Mouse (Mus musculus): Measurements from ENCODE around the gene Edem3. TPM values are rescaled to one million over a fixed set of nuclear protein-coding genes. Genes with fewer than 3 reads are reported as not detected.

Gene Edem3
- 20.3 and 22.3 TPM in 2 replicates for polyA plus RNA-seq (2015; fragmentation: Nextera tagmentation; extraction: Ambion mirVana)

DNA sequence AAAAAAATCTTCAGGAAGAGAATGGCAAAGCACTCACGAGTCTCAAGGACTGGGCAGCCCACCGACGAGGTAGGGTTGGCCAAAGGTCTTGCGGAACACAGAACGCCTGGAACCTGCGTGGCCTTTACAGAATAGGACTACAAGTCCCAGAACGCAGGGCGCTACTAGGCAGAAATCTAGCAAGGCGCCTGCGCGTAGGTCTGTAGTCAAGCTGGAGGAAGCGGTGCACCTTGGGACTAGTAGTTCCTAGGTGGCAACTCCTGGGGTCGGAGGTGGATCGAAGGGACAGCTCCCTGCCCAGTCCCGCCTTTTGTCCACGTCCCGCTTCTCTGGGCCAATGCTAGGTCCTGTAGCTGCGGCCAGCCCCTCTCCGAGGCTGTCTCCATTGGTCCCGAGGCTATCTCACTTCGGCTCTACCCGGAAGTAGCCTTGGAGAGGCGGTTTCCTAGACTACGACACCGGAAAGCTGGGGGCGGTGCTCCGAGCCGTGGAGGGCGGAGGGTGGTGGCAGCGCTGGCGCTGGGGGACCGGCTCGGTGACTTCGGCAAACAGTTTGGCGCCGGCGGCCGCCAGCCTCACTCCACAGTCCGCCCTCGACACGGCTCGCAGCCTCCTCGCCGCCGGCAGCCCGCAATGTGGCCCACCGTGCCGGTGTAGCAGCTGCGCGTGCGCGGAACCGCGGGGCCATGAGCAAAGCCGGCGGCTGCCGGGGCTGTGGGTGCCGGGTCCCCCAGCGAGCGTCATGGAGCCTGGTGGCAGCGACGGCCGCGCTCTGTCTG is at the start of gene Edem3:
Edem3 (plus strand) TSS at position 491 of the 779 bp plus-strand sequence.
- peak; percentile 99 for ATAC-seq (replicated peaks)
- no peaks in the 10 kb centered on the region for H3K9me3 ChIP-seq
- peak within 1 kb of the TSS; percentile 89 for H3K27ac ChIP-seq
- under 1% methylated on average over 59 of the region's 64 CpGs for WGBS
- H3K4me2 ChIP-seq: peak within 1 kb of the TSS; percentile 58
- peak within 1 kb of the TSS; percentile 55 for H3K4me3 ChIP-seq
- H3K4me1 ChIP-seq: peaks cover 19% of the 10 kb centered on the region
- peak within 1 kb of the TSS; percentile 52 for H3K9ac ChIP-seq
- H3K27me3 ChIP-seq (replicated peaks): no peaks in the 10 kb centered on the region
- H3K36me3 ChIP-seq (replicated peaks): peaks cover 4% of the 10 kb centered on the region; the same call in 1 of the 2 replicates

DNA sequence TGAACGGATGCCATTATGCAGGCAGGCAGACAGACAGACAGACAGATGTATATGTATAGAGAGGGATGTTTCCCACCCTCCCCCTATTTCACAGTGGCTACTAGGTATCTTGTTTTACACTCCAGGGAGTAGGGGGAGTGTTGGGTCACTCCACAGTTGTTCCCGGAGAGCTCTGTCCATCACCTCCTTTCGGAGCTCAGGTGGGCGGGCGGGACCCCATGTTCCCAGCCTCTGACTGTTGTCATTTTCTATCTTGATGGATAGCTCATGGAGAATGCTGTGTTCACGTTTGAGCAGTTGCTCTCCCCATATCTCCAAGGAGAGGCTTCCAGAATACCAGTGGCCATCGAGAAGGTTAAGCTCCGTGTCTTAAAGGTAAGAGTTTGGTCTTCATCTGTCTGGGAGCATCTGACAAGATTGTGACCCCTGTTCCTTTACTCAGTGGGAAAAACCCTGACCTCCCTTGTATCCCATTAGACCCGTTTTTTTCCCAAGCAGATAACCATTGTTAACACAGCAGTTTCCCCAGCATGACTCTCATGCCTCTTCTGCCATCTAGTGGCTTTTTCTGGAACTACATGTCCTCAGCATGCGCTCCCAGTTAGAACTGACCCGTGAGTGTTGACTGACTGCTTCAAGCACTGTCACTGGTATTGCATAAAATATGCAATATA is 49.3 kb upstream of the Edem3 start:
- Histone ChIP-seq H3K27me3 (replicated peaks) (no peaks in the 10 kb centered on the region), H3K36me3 (replicated peaks) (no peaks in the 10 kb centered on the region), H3K4me1 (peaks cover 4% of the 10 kb centered on the region; the same call in 1 of the 2 replicates), H3K4me2 (peak overlapping the region; percentile 26), H3K27ac (no peak overlapping the region), H3K9me3 (no peaks in the 10 kb centered on the region), H3K4me3 (no peak overlapping the region), H3K9ac (no peak overlapping the region)
- 39% methylated on average over 11 of the region's 11 CpGs for WGBS
- ATAC-seq (replicated peaks): peak; percentile 76

DNA sequence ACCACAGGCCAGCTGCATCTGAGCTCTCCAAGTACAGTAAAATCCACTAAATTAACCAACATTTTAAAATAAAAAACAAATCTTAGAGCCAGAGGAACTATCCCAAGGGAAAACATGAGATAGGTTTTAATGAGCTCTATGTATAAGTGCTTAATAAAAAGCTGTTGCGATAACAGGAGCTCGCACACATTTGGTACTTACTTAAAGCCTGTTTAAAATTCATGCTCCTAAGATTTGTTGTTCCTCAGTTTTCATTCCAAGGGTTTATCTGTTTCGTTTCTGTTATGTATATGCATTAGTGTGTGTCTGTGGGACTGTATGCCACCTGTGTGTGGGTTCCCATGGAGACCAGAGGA is 48.8 kb upstream of the Edem3 start:
- Histone ChIP-seq H3K4me1 (peaks cover 4% of the 10 kb centered on the region; the same call in 1 of the 2 replicates), H3K4me2 (no peak overlapping the region), H3K9me3 (no peaks in the 10 kb centered on the region), H3K4me3 (no peak overlapping the region), H3K9ac (no peak overlapping the region), H3K36me3 (replicated peaks) (no peaks in the 10 kb centered on the region), H3K27me3 (replicated peaks) (no peaks in the 10 kb centered on the region), H3K27ac (no peak overlapping the region)
- 77% methylated on average over 3 of the region's 3 CpGs for WGBS
- peak; percentile 19; the same call in 1 of the 2 replicates for ATAC-seq (replicated peaks)

GRCm38 (mm10) chr1:151708966-151709733 is 46.0 kb upstream of the Edem3 start:
- 72% methylated on average over 13 of the region's 13 CpGs for WGBS
- H3K4me2 ChIP-seq: no peak overlapping the region
- H3K27me3 ChIP-seq (replicated peaks): no peaks in the 10 kb centered on the region
- H3K4me3 ChIP-seq: no peak overlapping the region
- ATAC-seq (replicated peaks): no peak
- H3K4me1 ChIP-seq: peaks cover 4% of the 10 kb centered on the region; the same call in 1 of the 2 replicates
- no peak overlapping the region for H3K27ac ChIP-seq
- no peaks in the 10 kb centered on the region for H3K36me3 ChIP-seq (replicated peaks)
- no peaks in the 10 kb centered on the region for H3K9me3 ChIP-seq
- H3K9ac ChIP-seq: no peak overlapping the region

- Histone ChIP-seq H3K9ac (no peak overlapping the region), H3K27ac (no peak overlapping the region), H3K27me3 (replicated peaks) (no peaks in the 10 kb centered on the region), H3K9me3 (no peaks in the 10 kb centered on the region), H3K36me3 (replicated peaks) (no peaks in the 10 kb centered on the region), H3K4me3 (no peak overlapping the region), H3K4me2 (no peak overlapping the region), H3K4me1 (peaks cover 4% of the 10 kb centered on the region; the same call in 1 of the 2 replicates)
- no peak for ATAC-seq (replicated peaks)
- 68% methylated on average over 2 of the region's 2 CpGs for WGBS
Measured at GRCm38 (mm10) chr1:151709734-151710022, 45.5 kb upstream of the Edem3 start.

GRCm38 (mm10) chr1:151710424-151711055 is 44.6 kb upstream of the Edem3 start:
- Histone ChIP-seq H3K9me3 (no peaks in the 10 kb centered on the region), H3K27ac (no peak overlapping the region), H3K4me2 (no peak overlapping the region), H3K9ac (no peak overlapping the region), H3K27me3 (replicated peaks) (no peaks in the 10 kb centered on the region), H3K36me3 (replicated peaks) (no peaks in the 10 kb centered on the region), H3K4me1 (peaks cover 4% of the 10 kb centered on the region; the same call in 1 of the 2 replicates), H3K4me3 (no peak overlapping the region)
- 74% methylated on average over 5 of the region's 5 CpGs for WGBS
- ATAC-seq (replicated peaks): no peak

- Histone ChIP-seq H3K4me2 (no peak overlapping the region), H3K27me3 (replicated peaks) (no peaks in the 10 kb centered on the region), H3K36me3 (replicated peaks) (no peaks in the 10 kb centered on the region), H3K27ac (no peak overlapping the region), H3K9ac (no peak overlapping the region), H3K4me3 (no peak overlapping the region), H3K9me3 (no peaks in the 10 kb centered on the region), H3K4me1 (no peaks in the 10 kb centered on the region)
- WGBS: 78% methylated on average over 7 of the region's 7 CpGs
- ATAC-seq (replicated peaks): no peak
Measured at GRCm38 (mm10) chr1:151711062-151711461, 44.1 kb upstream of the Edem3 start.

- no peaks in the 10 kb centered on the region for H3K4me1 ChIP-seq
- WGBS: 45% methylated on average over 5 of the region's 5 CpGs
- no peaks in the 10 kb centered on the region for H3K36me3 ChIP-seq (replicated peaks)
- no peaks in the 10 kb centered on the region for H3K9me3 ChIP-seq
- H3K27me3 ChIP-seq (replicated peaks): no peaks in the 10 kb centered on the region
- H3K27ac ChIP-seq: no peak overlapping the region
- H3K9ac ChIP-seq: no peak overlapping the region
- no peak overlapping the region for H3K4me3 ChIP-seq
- H3K4me2 ChIP-seq: no peak overlapping the region
- ATAC-seq (replicated peaks): no peak
Measured at GRCm38 (mm10) chr1:151712664-151713063, 42.5 kb upstream of the Edem3 start.

DNA sequence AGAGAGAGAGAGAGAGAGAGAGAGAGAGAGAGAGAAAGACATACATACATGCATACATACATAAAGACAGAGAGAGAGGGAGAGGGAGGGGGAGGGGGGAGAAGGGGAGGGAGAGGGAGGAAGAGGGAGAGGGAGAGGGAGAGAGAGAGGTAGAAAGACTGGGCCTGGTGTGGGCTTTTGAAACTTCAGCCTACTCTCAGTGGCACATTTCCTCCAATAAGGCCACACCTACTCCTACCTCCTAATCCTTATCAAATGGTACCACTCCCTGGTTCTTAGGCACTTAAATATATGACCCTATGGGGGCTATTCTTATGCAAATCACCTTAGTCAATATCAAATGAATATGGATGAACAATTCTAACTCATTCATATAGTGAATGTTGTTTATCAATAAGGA is 41.5 kb upstream of the Edem3 start:
- Histone ChIP-seq H3K9ac (no peak overlapping the region), H3K27me3 (replicated peaks) (no peaks in the 10 kb centered on the region), H3K4me3 (no peak overlapping the region), H3K4me2 (no peak overlapping the region), H3K27ac (no peak overlapping the region), H3K36me3 (replicated peaks) (no peaks in the 10 kb centered on the region), H3K9me3 (no peaks in the 10 kb centered on the region), H3K4me1 (no peaks in the 10 kb centered on the region)
- no peak for ATAC-seq (replicated peaks)

- ATAC-seq (replicated peaks): 0 out of 2 replicates have a peak, but pooled peaks have one; percentile 33
- H3K9ac ChIP-seq: no peak overlapping the region
- H3K4me1 ChIP-seq: no peaks in the 10 kb centered on the region
- H3K36me3 ChIP-seq (replicated peaks): no peaks in the 10 kb centered on the region
- no peak overlapping the region for H3K4me3 ChIP-seq
- 79% methylated on average over 11 of the region's 11 CpGs for WGBS
- H3K4me2 ChIP-seq: no peak overlapping the region
- H3K27ac ChIP-seq: no peak overlapping the region
- no peaks in the 10 kb centered on the region for H3K27me3 ChIP-seq (replicated peaks)
- H3K9me3 ChIP-seq: no peaks in the 10 kb centered on the region
Measured at GRCm38 (mm10) chr1:151716024-151716710, 39.0 kb upstream of the Edem3 start.

GRCm38 (mm10) chr1:151717624-151718023 is 37.5 kb upstream of the Edem3 start:
- H3K27me3 ChIP-seq (replicated peaks): no peaks in the 10 kb centered on the region
- WGBS: 92% methylated on average over 5 of the region's 5 CpGs

More at GRCm38 (mm10) chr1:151717624-151718023, 37.5 kb upstream of the Edem3 start:
- Histone ChIP-seq H3K4me3 (no peak overlapping the region), H3K4me1 (no peaks in the 10 kb centered on the region), H3K27ac (no peak overlapping the region), H3K9ac (no peak overlapping the region), H3K36me3 (replicated peaks) (no peaks in the 10 kb centered on the region), H3K9me3 (no peaks in the 10 kb centered on the region), H3K4me2 (no peak overlapping the region)
- no peak for ATAC-seq (replicated peaks)
